Mouse (Mus musculus): ENCODE measurements around the gene Marc1.

Gene Marc1

DNA sequence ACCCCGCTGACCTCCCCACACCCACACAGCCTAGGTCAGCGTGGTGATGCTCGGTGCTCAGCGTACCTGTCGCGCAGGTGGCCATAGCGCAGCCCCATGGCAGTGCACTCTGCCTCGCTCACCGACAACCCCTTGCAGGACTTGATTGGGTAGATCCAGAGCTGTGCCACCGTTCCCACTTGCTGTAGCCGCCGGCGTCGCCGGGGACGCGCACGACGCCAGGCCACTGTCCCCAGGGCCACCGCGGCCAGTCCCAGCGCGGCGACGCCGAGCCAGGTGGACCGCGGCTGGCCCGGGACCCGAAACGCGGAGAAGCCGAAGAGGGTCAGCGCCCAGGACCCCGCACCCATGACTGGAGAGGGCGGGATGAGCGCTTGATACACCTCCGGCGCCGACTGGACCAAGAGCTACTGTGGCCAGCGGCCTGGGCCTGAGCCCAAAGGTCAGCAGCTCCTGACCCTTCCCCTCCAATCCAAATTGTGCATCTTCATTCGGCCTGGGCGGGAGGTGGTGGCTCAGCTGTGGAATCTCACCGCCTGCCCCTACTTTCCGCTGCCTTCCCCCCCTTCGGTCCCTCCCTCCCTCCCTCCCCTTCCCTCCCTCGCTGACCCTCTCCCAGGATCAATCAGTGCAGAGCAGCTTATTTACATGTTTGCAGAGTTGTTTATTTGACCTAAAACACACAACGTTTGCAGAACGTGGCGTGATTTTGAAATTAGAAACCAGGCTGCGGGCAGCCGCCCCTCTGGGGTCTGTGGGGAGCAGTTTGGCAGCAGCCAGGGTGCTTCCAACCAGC is at the start of gene Marc1:
Gene Marc1 (minus strand): TSS at position 534 of the 796 bp plus-strand sequence.
- no peak for DNase-seq

- no peak for DNase-seq
Observed at GRCm38 (mm10) chr1:184860276-184860675, 49.2 kb upstream of the Marc1 start.

DNA sequence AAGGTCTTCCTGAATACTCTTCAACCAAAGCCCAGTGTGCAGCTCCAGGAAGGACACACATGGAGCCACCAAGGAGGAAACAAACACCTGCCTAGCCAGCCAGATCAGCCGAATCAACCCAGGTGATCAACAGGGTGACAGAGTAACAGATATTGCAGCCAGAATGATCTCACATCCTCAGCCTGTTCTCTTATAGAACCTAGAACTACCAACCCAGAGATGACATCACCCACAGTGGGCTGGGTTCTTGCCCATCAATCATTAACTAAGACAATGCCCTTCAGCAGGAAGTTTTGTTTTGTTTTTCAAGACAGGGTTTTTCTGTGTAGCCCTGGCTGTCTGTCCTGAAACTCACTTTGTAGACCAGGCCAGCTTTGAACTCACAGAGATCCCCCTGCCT is 47.1 kb upstream of the Marc1 start:
- DNase-seq, result no peak

DNA sequence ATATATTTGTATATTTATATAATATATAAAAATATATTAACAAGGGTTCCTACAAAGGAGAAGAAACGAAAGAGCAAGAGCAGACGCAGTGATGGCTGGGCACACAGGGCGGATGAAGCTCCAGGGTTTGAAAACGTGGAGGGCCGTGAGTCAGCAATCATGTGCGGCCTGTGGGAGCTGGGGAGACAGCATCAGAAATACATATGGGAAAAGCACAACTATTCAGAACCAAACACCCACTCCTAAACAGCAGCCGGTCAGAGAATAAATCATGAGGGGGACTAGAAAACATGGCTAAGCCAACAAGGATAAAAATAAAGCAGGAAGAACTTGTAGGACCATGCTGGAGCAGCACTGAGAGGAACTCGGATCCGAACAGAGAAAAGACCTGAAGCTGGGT is 46.1 kb upstream of the Marc1 start:
- no peak for DNase-seq

DNA sequence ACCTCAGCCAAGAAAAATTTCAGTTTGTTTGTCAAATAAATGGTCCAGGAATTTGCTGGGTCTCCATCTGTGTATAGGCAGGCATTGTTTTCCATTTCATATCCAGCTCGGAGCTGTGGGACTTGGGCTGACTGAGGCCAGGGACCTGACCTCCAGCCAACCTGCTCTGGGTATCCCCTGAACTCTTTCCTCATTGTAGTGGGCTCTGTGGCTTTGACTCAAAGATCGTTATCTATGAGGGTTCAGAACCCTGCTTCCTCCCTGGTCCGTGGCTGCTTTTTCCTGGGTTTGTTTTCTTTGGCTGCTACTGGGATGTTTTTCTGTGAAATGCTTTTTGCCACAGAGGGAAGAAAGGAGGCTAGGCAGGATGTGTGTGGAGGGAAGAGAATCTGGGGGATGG is 42.8 kb upstream of the Marc1 start:
- no peak for DNase-seq

- DNase-seq, result peak; percentile 44
Observed at GRCm38 (mm10) chr1:184853339-184853738, 42.2 kb upstream of the Marc1 start.

- peak; percentile 72 for DNase-seq
Observed at GRCm38 (mm10) chr1:184851741-184852618, 40.9 kb upstream of the Marc1 start.

GRCm38 (mm10) chr1:184851166-184851565 is 40.1 kb upstream of the Marc1 start:
- no peak for DNase-seq

DNA sequence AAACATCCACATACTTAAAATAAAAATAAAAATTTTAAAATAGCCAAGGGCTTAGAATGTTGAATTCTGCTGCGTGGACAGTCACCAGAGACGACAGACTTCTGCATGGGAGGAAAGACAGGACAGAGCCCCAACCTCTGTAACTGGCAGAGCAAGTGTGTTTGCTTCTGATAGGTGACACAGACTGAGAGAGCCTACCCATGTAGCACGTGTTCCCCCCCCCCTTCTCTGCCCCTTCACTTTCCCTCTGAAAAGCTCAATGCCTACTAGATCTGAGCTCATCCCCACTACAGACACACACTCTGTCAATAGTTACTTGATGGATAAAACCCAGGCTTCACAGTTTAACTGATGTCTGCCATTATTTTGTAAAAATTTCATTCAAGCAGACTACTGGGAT is 35.9 kb upstream of the Marc1 start:
- no peak for DNase-seq

GRCm38 (mm10) chr1:184846092-184846750 is 35.1 kb upstream of the Marc1 start, which contains the start of gene Marc2:
Marc2 (minus strand) TSS chr1:184846451.
- peak; percentile 41 for DNase-seq

GRCm38 (mm10) chr1:184845111-184846071 is 34.3 kb upstream of the Marc1 start:
- peak; percentile 84 for DNase-seq

DNA sequence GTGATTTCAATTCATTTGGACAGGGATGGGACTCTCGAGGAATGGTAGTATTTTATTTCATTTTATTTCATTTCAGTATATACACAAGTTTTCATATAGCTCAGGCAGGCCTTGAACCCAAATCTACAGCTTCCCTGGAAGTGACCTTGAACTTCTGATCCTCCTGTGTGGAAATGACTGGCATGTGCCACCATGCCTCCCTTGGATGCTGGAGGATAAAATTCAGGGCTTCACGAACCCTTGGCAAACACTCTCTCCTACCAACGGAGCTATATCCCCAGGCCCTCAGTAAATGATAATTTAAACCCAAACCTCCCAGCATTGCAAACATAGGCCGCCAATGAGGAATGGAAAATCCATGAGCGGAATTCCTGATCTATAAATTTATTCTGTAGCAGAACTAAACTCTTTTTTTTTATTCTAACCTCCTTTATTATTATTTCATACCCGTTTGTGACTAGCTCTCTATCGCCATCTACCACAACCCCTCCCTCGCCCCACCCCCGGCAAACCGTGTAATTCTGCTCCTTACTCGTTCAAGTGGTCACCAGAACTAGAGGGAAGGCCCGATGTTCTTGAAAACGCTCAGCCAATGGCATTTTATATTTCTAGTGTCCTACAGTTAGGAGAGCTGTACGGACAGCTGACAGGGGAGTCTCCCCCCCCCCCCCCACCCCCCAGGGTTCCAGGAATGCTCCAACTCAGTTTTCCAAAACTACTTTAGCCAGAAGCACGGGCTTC is 33.4 kb upstream of the Marc1 start:
- DNase-seq, result no peak

DNA sequence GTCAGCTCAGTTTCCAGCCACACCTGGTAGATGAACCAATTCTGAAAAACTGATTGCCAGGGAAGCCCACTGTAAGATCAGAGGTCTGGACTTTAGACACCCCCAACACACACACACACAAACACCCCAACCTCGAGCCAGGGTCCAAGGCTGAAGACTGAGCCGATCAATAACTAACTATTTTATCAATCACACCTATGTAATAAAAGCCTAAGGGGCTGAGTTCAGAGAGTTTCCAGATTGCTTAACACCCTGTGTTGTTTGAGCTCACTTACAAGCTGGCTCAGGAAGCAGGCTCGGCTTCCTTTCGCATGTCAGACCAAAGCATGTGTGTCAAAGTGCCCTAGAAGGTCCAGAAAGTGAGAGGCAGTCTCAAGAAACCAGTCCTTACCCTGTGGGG is 26.5 kb upstream of the Marc1 start:
- no peak for DNase-seq

DNA sequence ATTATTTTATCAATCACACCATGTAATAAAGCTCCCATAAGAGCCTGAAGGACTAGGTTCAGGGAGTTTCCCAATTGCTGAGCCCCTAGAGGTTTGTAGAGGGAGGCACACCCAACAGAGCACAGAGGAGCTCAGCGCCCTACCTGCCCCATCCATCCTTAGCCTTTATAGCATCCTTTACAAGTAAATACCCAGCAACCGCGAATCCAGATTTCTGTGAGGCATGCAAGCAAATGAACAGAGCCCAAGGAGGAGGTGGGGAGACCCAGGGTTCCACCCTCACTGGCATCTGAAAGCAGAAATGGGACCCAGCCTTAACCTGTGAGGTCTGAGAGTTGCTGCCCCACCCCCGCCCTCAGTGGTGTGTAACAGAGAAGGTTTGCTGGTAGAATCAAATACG is 25.2 kb upstream of the Marc1 start:
- no peak for DNase-seq

GRCm38 (mm10) chr1:184833499-184833898 is 22.4 kb upstream of the Marc1 start:
- DNase-seq, result no peak

GRCm38 (mm10) chr1:184832211-184832610 is 21.1 kb upstream of the Marc1 start:
- DNase-seq, result no peak

- no peak for DNase-seq
Observed at GRCm38 (mm10) chr1:184829897-184830296, 18.8 kb upstream of the Marc1 start.

GRCm38 (mm10) chr1:184827175-184827701 is 16.1 kb upstream of the Marc1 start:
- DNase-seq, result no peak

- DNase-seq, result no peak
Observed at GRCm38 (mm10) chr1:184825093-184825492, 14.0 kb upstream of the Marc1 start.

DNA sequence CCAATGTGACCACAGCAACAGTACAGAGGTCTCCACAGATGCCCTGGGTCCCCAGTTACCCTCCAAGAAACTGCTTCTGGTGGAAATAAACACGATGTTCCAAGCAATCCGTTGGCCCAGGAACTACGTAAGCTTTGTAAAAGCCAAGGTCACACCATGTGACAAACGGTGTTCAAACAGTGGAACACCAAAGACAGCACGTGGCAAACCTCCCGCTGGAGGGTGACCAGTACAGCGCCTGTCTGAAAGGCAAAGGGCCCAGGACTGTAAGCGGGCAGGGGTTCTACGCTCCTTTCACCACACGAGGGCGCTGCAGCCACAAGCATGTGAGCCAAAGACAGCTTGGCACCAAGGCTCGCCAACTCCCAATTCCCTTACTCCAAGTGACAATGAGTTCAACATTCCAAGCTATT is 13.3 kb upstream of the Marc1 start:
- peak; percentile 79 for DNase-seq

GRCm38 (mm10) chr1:184822678-184823077 is 11.6 kb upstream of the Marc1 start:
- DNase-seq, result no peak
